ENCODE assay signal across 14 mouse cellular contexts in the genomic region with DNA sequence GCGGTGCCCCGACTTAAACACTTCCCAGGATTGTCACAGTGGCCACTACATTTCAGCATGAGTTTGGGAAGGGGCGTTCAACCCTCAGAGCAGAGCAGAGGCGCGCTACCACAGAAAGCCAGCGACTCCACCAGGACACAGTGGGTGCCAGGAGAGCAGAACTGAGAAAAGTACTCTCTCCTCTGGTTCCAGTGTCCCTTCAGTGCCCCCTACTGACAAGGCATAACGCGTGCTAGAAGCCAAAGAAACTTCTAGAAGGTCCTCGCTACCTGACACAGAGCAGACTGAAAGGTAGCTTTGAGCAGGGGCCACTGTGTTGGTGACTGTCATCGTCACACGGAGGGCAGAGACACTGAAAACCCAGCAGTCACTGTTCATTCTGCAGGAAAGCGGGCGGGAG. TPM values are rescaled to one million over a fixed set of nuclear protein-coding genes. Genes with fewer than 3 reads are reported as not detected.
DNase-seq lines count a peak whose midpoint lies in the region; ATAC-seq and TF ChIP-seq lines count a peak whose summit lies in the region.
"Had no signal": no experiment of that assay in that cellular context is flagged by ENCODE, and none has a peak within 500 bp of the region (broad histone marks: within the 10 kb centered on the region; RNA-seq: fewer than 3 reads in every experiment).

No protein-coding gene starts in this region.

- TF ChIP-seq POLR2A in brain, embryonic 14.5 days (IDR thresholded peaks at IDR 0.05; ENCODE audit: borderline replicate concordance, extremely low read depth, insufficient read depth, insufficient read length, poor library complexity, severe bottlenecking), result no peak

- H3K27ac ChIP-seq in hindbrain, postnatal 0 days, result no peak overlapping the region
- H3K27ac ChIP-seq in hindbrain, embryonic 11.5 days (ENCODE audit: low read depth, low read length), result no peak overlapping the region
- no peak overlapping the region for H3K27ac ChIP-seq in lung, postnatal 0 days (ENCODE audit: low read length)
- H3K27ac ChIP-seq: forebrain, embryonic 13.5 days; hindbrain, embryonic 15.5 days had no signal

- no peaks in the 10 kb centered on the region for H3K36me3 ChIP-seq in hindbrain, postnatal 0 days (ENCODE audit: insufficient read depth, low read length)
- H3K36me3 ChIP-seq in hindbrain, embryonic 11.5 days (ENCODE audit: control insufficient read depth, insufficient read depth, low read length), result no peaks in the 10 kb centered on the region
- no peaks in the 10 kb centered on the region for H3K36me3 ChIP-seq in lung, postnatal 0 days (ENCODE audit: insufficient read depth, low read length)
- H3K36me3 ChIP-seq: hindbrain, embryonic 15.5 days had no signal

- H3K4me3 ChIP-seq in hindbrain, postnatal 0 days (ENCODE audit: low read length), result no peak overlapping the region
- H3K4me3 ChIP-seq in hindbrain, embryonic 11.5 days (ENCODE audit: low read depth, low read length), result no peak overlapping the region
- H3K4me3 ChIP-seq in lung, postnatal 0 days (ENCODE audit: low read depth, low read length), result no peak overlapping the region
- H3K4me3 ChIP-seq: forebrain, embryonic 13.5 days; hindbrain, embryonic 15.5 days had no signal

- DNase-seq in CD4-positive, CD25-positive, alpha-beta regulatory T cell, adult 2 months (ENCODE audit: low read depth, low spot score), result peak; percentile 15
- peak; percentile 34 for DNase-seq in hindbrain, postnatal 0 days (ENCODE audit: low spot score)
- no peak for DNase-seq in hindbrain, embryonic 11.5 days (ENCODE audit: low spot score)
- peak; percentile 11 for DNase-seq in lung, postnatal 0 days (ENCODE audit: low spot score)
- DNase-seq in lung, postnatal 25 days (ENCODE audit: low spot score), result no peak
- DNase-seq in brain, embryonic 14.5 days (ENCODE audit: low read depth), result no peak
- no peak for DNase-seq in MN1 (ENCODE audit: low spot score)
- DNase-seq: cerebellum, adult 11 months had no signal

- ATAC-seq in CD4-positive, CD25-positive, alpha-beta regulatory T cell, adult 4 months, result no peak
- no peak for ATAC-seq in hindbrain, postnatal 0 days
- no peak for ATAC-seq in hindbrain, embryonic 11.5 days (ENCODE audit: low FRiP score)
- no peak for ATAC-seq in lung, postnatal 0 days
- ATAC-seq: forebrain, embryonic 13.5 days had no signal

- TF ChIP-seq CTCF in hindbrain, postnatal 0 days (IDR thresholded peaks at IDR 0.05; ENCODE audit: low read depth), result peak; percentile 43
- peak; percentile 55 for TF ChIP-seq CTCF in lung, postnatal 0 days (IDR thresholded peaks at IDR 0.05)
- TF ChIP-seq CTCF in brain, embryonic 14.5 days (IDR thresholded peaks at IDR 0.05; ENCODE audit: borderline replicate concordance, extremely low read depth, insufficient read depth, insufficient read length), result peak; percentile 15; the same call in 1 of the 2 replicates

- 90% methylated on average over 13 of the region's 13 CpGs for WGBS in hindbrain, postnatal 0 days
- 90% methylated on average over 13 of the region's 13 CpGs for WGBS in hindbrain, embryonic 11.5 days
- WGBS in lung, postnatal 0 days, result 87% methylated on average over 13 of the region's 13 CpGs

- H3K9me3 ChIP-seq in hindbrain, postnatal 0 days (ENCODE audit: low read length), result no peaks in the 10 kb centered on the region
- H3K9me3 ChIP-seq in hindbrain, embryonic 11.5 days (ENCODE audit: control insufficient read depth, low read length), result no peaks in the 10 kb centered on the region
- H3K9me3 ChIP-seq in lung, postnatal 0 days (ENCODE audit: low read length), result no peaks in the 10 kb centered on the region
- H3K9me3 ChIP-seq: forebrain, embryonic 13.5 days; hindbrain, embryonic 15.5 days had no signal

- no peak for TF ChIP-seq EP300 in lung, postnatal 0 days (IDR thresholded peaks at IDR 0.05)

- 0 out of 2 replicates have a peak, but pooled peaks cover 3% of the 10 kb centered on the region for H3K4me1 ChIP-seq in hindbrain, postnatal 0 days (ENCODE audit: insufficient read depth, low read length)
- no peaks in the 10 kb centered on the region for H3K4me1 ChIP-seq in hindbrain, embryonic 11.5 days (replicated peaks; ENCODE audit: control insufficient read depth, insufficient read depth, low read length)
- H3K4me1 ChIP-seq in lung, postnatal 0 days (ENCODE audit: insufficient read depth, low read depth, low read length), result no peaks in the 10 kb centered on the region
- H3K4me1 ChIP-seq: forebrain, embryonic 13.5 days; hindbrain, embryonic 15.5 days had no signal

- H3K27me3 ChIP-seq in hindbrain, postnatal 0 days (ENCODE audit: insufficient read depth, low read length), result no peaks in the 10 kb centered on the region
- H3K27me3 ChIP-seq in hindbrain, embryonic 11.5 days (ENCODE audit: control insufficient read depth, insufficient read depth, low read length), result no peaks in the 10 kb centered on the region
- no peaks in the 10 kb centered on the region for H3K27me3 ChIP-seq in lung, postnatal 0 days (replicated peaks; ENCODE audit: insufficient read depth, low read length)
- H3K27me3 ChIP-seq: forebrain, embryonic 13.5 days; hindbrain, embryonic 15.5 days had no signal

- H3K4me2 ChIP-seq in hindbrain, postnatal 0 days (ENCODE audit: low read depth, low read length), result no peak overlapping the region
- no peak overlapping the region for H3K4me2 ChIP-seq in hindbrain, embryonic 11.5 days (replicated peaks; ENCODE audit: low read depth, low read length)
- H3K4me2 ChIP-seq in lung, postnatal 0 days (replicated peaks; ENCODE audit: low read depth, low read length), result no peak overlapping the region
- H3K4me2 ChIP-seq: forebrain, embryonic 13.5 days; hindbrain, embryonic 15.5 days; midbrain, embryonic 11.5 days had no signal

- H3K9ac ChIP-seq in hindbrain, postnatal 0 days (replicated peaks; ENCODE audit: low read length), result no peak overlapping the region
- no peak overlapping the region for H3K9ac ChIP-seq in hindbrain, embryonic 11.5 days (ENCODE audit: low read depth, low read length)
- H3K9ac ChIP-seq in lung, postnatal 0 days (replicated peaks; ENCODE audit: low read depth), result no peak overlapping the region
- H3K9ac ChIP-seq: forebrain, embryonic 13.5 days; hindbrain, embryonic 15.5 days had no signal

RNA-seq across cellular contexts. Expression of gene Gadl1, which starts 39.1 kb away (rescaled TPM):
- polyA plus RNA-seq in CD4-positive, CD25-positive, alpha-beta regulatory T cell, adult 4 months (2017; shearing (Covaris generic)), result not detected
- not detected in 2 replicates for total RNA-seq in hindbrain, postnatal 0 days (2014; rRNA removed)
- 0.24 and 0.25 TPM in 2 replicates for polyA plus RNA-seq in hindbrain, postnatal 0 days (2015; fragmentation: Nextera tagmentation; extraction: Ambion mirVana)
- 0.31 and 0.50 TPM in 2 replicates for polyA plus RNA-seq in hindbrain, embryonic 11.5 days (2014; fragmentation: Nextera tagmentation; extraction: Ambion mirVana)
- polyA plus RNA-seq in lung, postnatal 0 days (2015; fragmentation: Nextera tagmentation; extraction: Ambion mirVana), result 0.47 and 0.50 TPM in 2 replicates
- 0.04 and 0.05 TPM in 2 replicates for polyA plus RNA-seq in brain, embryonic 14.5 days (2012; rRNA removed)
- total RNA-seq: liver, adult 2 months had no signal
- polyA plus RNA-seq: large intestine, adult 2 months; liver, adult 2 months had no signal

Comparison
In these comparisons a context has a peak if more than half of its experiments do, and no peak if none do; other contexts are left out.
1. DNase-seq: peak in CD4-positive, CD25-positive, alpha-beta regulatory T cell, adult 2 months (single experiment), hindbrain, postnatal 0 days (single experiment) and lung, postnatal 0 days (single experiment); none in hindbrain, embryonic 11.5 days (single experiment), lung, postnatal 25 days (single experiment), brain, embryonic 14.5 days (single experiment) and MN1 (single experiment).
2. Peak in every context shown above with its lines, with median percentiles within 50 percentile points of each other: CTCF ChIP-seq.